Mouse (Mus musculus) testis, adult 2 months (tissue): Measurements from ENCODE around the gene Atg4a.

ENCODE experiments used
- CTCF ChIP-seq: fragments of 200-500 bp; IDR thresholded peaks from 2 replicates; pipeline ENCODE4 v1.5.1; 2012; ENCODE audit warnings: low read depth, mild to moderate bottlenecking, inconsistent platforms, low read length, moderate library complexity; ENCODE audit not compliant: control insufficient read depth, insufficient read depth, insufficient replicate concordance
- POLR2A ChIP-seq: fragments of 200-500 bp; IDR thresholded peaks from 2 replicates; pipeline ENCODE4 v1.6.1; 2012; ENCODE audit warnings: low read depth, mild to moderate bottlenecking, inconsistent platforms, low read length, moderate library complexity; ENCODE audit not compliant: control insufficient read depth

DNA sequence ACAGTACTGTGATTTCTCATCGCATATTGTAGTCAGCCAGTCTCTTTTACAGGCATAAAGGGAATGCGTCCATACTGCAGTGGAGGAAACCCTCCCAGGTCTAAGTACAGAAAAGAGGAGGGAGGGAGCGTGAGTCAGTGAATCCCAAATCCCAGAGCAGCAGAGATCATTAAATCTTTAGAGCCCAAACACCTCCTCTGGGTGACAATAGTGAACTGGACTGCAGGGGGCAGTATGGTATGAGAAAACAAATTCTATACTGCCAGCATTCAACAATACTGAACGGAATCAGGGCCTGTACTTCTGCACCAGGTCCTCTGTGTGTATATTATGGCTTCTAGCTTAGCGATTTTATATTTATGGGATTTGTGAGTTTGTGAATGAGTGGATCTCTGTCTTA lies 256.1 kb downstream of the Atg4a start:
- TF ChIP-seq CTCF = no peak
- no peak for TF ChIP-seq POLR2A
